Mouse (Mus musculus): Measurements from ENCODE around the gene Dyrk3. TPM values are rescaled to one million over a fixed set of nuclear protein-coding genes. Genes with fewer than 3 reads are reported as not detected.

Dyrk3 gene
- polyA plus RNA-seq (2012; ENCODE audit: low replicate concordance), result 1.6 and 3.0 TPM in 2 replicates

GRCm38 (mm10) chr1:131138191-131139016, at the start of gene Dyrk3:
TSS of gene Dyrk3 (minus strand) at chr1:131138340.

GRCm38 (mm10) chr1:131153018-131153629, 15.0 kb upstream of the Dyrk3 start, which contains the start of gene Eif2d:
TSS of gene Eif2d (plus strand) at chr1:131153181.

GRCm38 (mm10) chr1:131097700-131098094, 40.4 kb downstream of the Dyrk3 start, which contains the start of gene Mapkapk2:
TSS of gene Mapkapk2 (minus strand) at chr1:131097826.

Other genes starting within 250 kb of the Dyrk3 start
- not detected in 2 replicates for gene Il20, start 226.9 kb downstream of the Dyrk3 start, polyA plus RNA-seq (2012; ENCODE audit: low replicate concordance)
- gene Il19, start 198.2 kb downstream of the Dyrk3 start, polyA plus RNA-seq (2012; ENCODE audit: low replicate concordance), result not detected in 2 replicates
- gene Il10, start 118.5 kb downstream of the Dyrk3 start, polyA plus RNA-seq (2012; ENCODE audit: low replicate concordance), result 0.18 TPM in 1 of 2 replicates, not detected in the other
- gene Mapkapk2, start 40.5 kb downstream of the Dyrk3 start, polyA plus RNA-seq (2012; ENCODE audit: low replicate concordance), result 88.2 and 202 TPM in 2 replicates
- gene Eif2d, start 14.8 kb upstream of the Dyrk3 start, polyA plus RNA-seq (2012; ENCODE audit: low replicate concordance), result 18.1 and 18.7 TPM in 2 replicates
- 31.8 and 44.5 TPM in 2 replicates for gene Rassf5, start 106.9 kb upstream of the Dyrk3 start, polyA plus RNA-seq (2012; ENCODE audit: low replicate concordance)
- 24.6 and 29.1 TPM in 2 replicates for gene Ikbke, start 141.3 kb upstream of the Dyrk3 start, polyA plus RNA-seq (2012; ENCODE audit: low replicate concordance)

All from hematopoietic multipotent progenitor cell, adult 10-12 weeks (in vitro differentiated cells).